Mouse (Mus musculus): ENCODE results near the gene Tsc22d2. TPM values are rescaled to one million over a fixed set of nuclear protein-coding genes. Genes with fewer than 3 reads are reported as not detected.

Gene Tsc22d2
- total RNA-seq (2014; rRNA removed) (19.0 and 27.7 TPM in 2 replicates), polyA plus RNA-seq (2015; fragmentation: Nextera tagmentation; extraction: Ambion mirVana) (7.7 and 10.2 TPM in 2 replicates)

GRCm38 (mm10) chr3:58414234-58414938, at the start of gene Tsc22d2:
Gene Tsc22d2, plus strand, starts transcription at chr3:58414715.
- no peaks in the 10 kb centered on the region for H3K9me3 ChIP-seq (ENCODE audit: low read length)
- under 1% methylated on average over 43 of the region's 52 CpGs for WGBS
- peaks cover 1% of the 10 kb centered on the region for H3K4me1 ChIP-seq (ENCODE audit: insufficient read depth)
- peak within 1 kb of the TSS; percentile 98 for H3K27ac ChIP-seq (ENCODE audit: low read depth, low read length)
- H3K4me2 ChIP-seq (ENCODE audit: low read depth), result peak within 1 kb of the TSS; percentile 97
- no peak for TF ChIP-seq CTCF (IDR thresholded peaks at IDR 0.05; ENCODE audit: low read depth)
- no peaks in the 10 kb centered on the region for H3K36me3 ChIP-seq (ENCODE audit: insufficient read depth)
- H3K27me3 ChIP-seq (ENCODE audit: insufficient read depth, low read length), result no peaks in the 10 kb centered on the region
- ATAC-seq (peak; percentile 85), DNase-seq (peak; percentile 97)
- H3K9ac ChIP-seq, result peak within 1 kb of the TSS; percentile 90
- peak within 1 kb of the TSS; percentile 91 for H3K4me3 ChIP-seq (ENCODE audit: low read depth, low read length)

- Histone ChIP-seq H3K4me2 (ENCODE audit: low read depth) (no peak overlapping the region), H3K27me3 (ENCODE audit: insufficient read depth, low read length) (no peaks in the 10 kb centered on the region), H3K4me1 (ENCODE audit: insufficient read depth) (no peaks in the 10 kb centered on the region; the same call in 1 of the 2 replicates), H3K9me3 (ENCODE audit: low read length) (no peaks in the 10 kb centered on the region), H3K4me3 (ENCODE audit: low read depth, low read length) (no peak overlapping the region), H3K9ac (no peak overlapping the region), H3K27ac (ENCODE audit: low read depth, low read length) (no peak overlapping the region), H3K36me3 (ENCODE audit: insufficient read depth) (no peaks in the 10 kb centered on the region)
- no peak for ATAC-seq
- no peak for TF ChIP-seq CTCF (IDR thresholded peaks at IDR 0.05; ENCODE audit: low read depth)
- DNase-seq, result no peak
- 74% methylated on average over 3 of the region's 3 CpGs for WGBS
Observed at GRCm38 (mm10) chr3:58366756-58367155, 47.8 kb upstream of the Tsc22d2 start.

- no peak overlapping the region for H3K4me2 ChIP-seq (ENCODE audit: low read depth)
- no peak for TF ChIP-seq CTCF (IDR thresholded peaks at IDR 0.05; ENCODE audit: low read depth)
- no peak for DNase-seq
- ATAC-seq, result no peak
- H3K36me3 ChIP-seq (ENCODE audit: insufficient read depth), result no peaks in the 10 kb centered on the region
- H3K27ac ChIP-seq (ENCODE audit: low read depth, low read length), result no peak overlapping the region
- no peak overlapping the region for H3K9ac ChIP-seq
- no peaks in the 10 kb centered on the region; the same call in 1 of the 2 replicates for H3K4me1 ChIP-seq (ENCODE audit: insufficient read depth)
- whole genome bisulfite sequencing, result 78% methylated on average over 2 of the region's 2 CpGs
- H3K27me3 ChIP-seq (ENCODE audit: insufficient read depth, low read length), result no peaks in the 10 kb centered on the region
- H3K9me3 ChIP-seq (ENCODE audit: low read length), result no peaks in the 10 kb centered on the region
- H3K4me3 ChIP-seq (ENCODE audit: low read depth, low read length), result no peak overlapping the region
Observed at GRCm38 (mm10) chr3:58370811-58371210, 43.7 kb upstream of the Tsc22d2 start.

- H3K27me3 ChIP-seq (ENCODE audit: insufficient read depth, low read length), result no peaks in the 10 kb centered on the region
- H3K9ac ChIP-seq, result 0 out of 2 replicates have a peak overlapping the region, but pooled peaks have one; percentile 37
- no peak overlapping the region for H3K4me3 ChIP-seq (ENCODE audit: low read depth, low read length)
- no peak overlapping the region for H3K27ac ChIP-seq (ENCODE audit: low read depth, low read length)
- peak; percentile 70 for DNase-seq
- H3K4me1 ChIP-seq (ENCODE audit: insufficient read depth), result no peaks in the 10 kb centered on the region; the same call in 1 of the 2 replicates
- H3K9me3 ChIP-seq (ENCODE audit: low read length), result no peaks in the 10 kb centered on the region
- peak; percentile 95 for ATAC-seq
- H3K36me3 ChIP-seq (ENCODE audit: insufficient read depth), result no peaks in the 10 kb centered on the region
- WGBS, result 3% methylated on average over 9 of the region's 9 CpGs
- TF ChIP-seq CTCF (IDR thresholded peaks at IDR 0.05; ENCODE audit: low read depth), result no peak
- peak overlapping the region; percentile 34 for H3K4me2 ChIP-seq (ENCODE audit: low read depth)
Observed at GRCm38 (mm10) chr3:58372066-58372904, 42.2 kb upstream of the Tsc22d2 start.

GRCm38 (mm10) chr3:58372905-58373208, 41.7 kb upstream of the Tsc22d2 start:
- peak overlapping the region; percentile 34 for H3K4me2 ChIP-seq (ENCODE audit: low read depth)
- no peaks in the 10 kb centered on the region; the same call in 1 of the 2 replicates for H3K4me1 ChIP-seq (ENCODE audit: insufficient read depth)
- 0 out of 2 replicates have a peak overlapping the region, but pooled peaks have one; percentile 37 for H3K9ac ChIP-seq
- no peak overlapping the region for H3K4me3 ChIP-seq (ENCODE audit: low read depth, low read length)
- H3K36me3 ChIP-seq (ENCODE audit: insufficient read depth), result no peaks in the 10 kb centered on the region
- H3K27me3 ChIP-seq (ENCODE audit: insufficient read depth, low read length), result no peaks in the 10 kb centered on the region
- no peaks in the 10 kb centered on the region for H3K9me3 ChIP-seq (ENCODE audit: low read length)
- TF ChIP-seq CTCF (IDR thresholded peaks at IDR 0.05; ENCODE audit: low read depth), result no peak
- no peak overlapping the region for H3K27ac ChIP-seq (ENCODE audit: low read depth, low read length)
- DNase-seq (no peak), ATAC-seq (peak; percentile 30; the same call in 1 of the 2 replicates)
- WGBS, result 4% methylated on average over 5 of the region's 5 CpGs

- no peak overlapping the region for H3K9ac ChIP-seq
- TF ChIP-seq CTCF (IDR thresholded peaks at IDR 0.05; ENCODE audit: low read depth), result no peak
- H3K4me2 ChIP-seq (ENCODE audit: low read depth), result no peak overlapping the region
- no peaks in the 10 kb centered on the region; the same call in 1 of the 2 replicates for H3K4me1 ChIP-seq (ENCODE audit: insufficient read depth)
- H3K27ac ChIP-seq (ENCODE audit: low read depth, low read length), result no peak overlapping the region
- no peaks in the 10 kb centered on the region for H3K9me3 ChIP-seq (ENCODE audit: low read length)
- ATAC-seq (no peak), DNase-seq (no peak)
- H3K4me3 ChIP-seq (ENCODE audit: low read depth, low read length), result no peak overlapping the region
- H3K36me3 ChIP-seq (ENCODE audit: insufficient read depth), result no peaks in the 10 kb centered on the region
- H3K27me3 ChIP-seq (ENCODE audit: insufficient read depth, low read length), result no peaks in the 10 kb centered on the region
- 90% methylated on average over 5 of the region's 5 CpGs for WGBS
Observed at GRCm38 (mm10) chr3:58374281-58374680, 40.2 kb upstream of the Tsc22d2 start.

GRCm38 (mm10) chr3:58376713-58377112, 37.8 kb upstream of the Tsc22d2 start:
- no peaks in the 10 kb centered on the region for H3K27me3 ChIP-seq (ENCODE audit: insufficient read depth, low read length)
- H3K4me2 ChIP-seq (ENCODE audit: low read depth), result no peak overlapping the region
- no peaks in the 10 kb centered on the region; the same call in 1 of the 2 replicates for H3K4me1 ChIP-seq (ENCODE audit: insufficient read depth)
- H3K9ac ChIP-seq, result no peak overlapping the region
- H3K9me3 ChIP-seq (ENCODE audit: low read length), result no peaks in the 10 kb centered on the region
- ATAC-seq (no peak), DNase-seq (no peak)
- no peak for TF ChIP-seq CTCF (IDR thresholded peaks at IDR 0.05; ENCODE audit: low read depth)
- H3K4me3 ChIP-seq (ENCODE audit: low read depth, low read length), result no peak overlapping the region
- no peaks in the 10 kb centered on the region for H3K36me3 ChIP-seq (ENCODE audit: insufficient read depth)
- no peak overlapping the region for H3K27ac ChIP-seq (ENCODE audit: low read depth, low read length)
- 48% methylated on average over 3 of the region's 3 CpGs for WGBS

Data from forebrain, postnatal 0 days (tissue).